Mouse (Mus musculus) heart, adult 18-20 months (tissue): ENCODE measurements around the gene Zfp276. TPM values are rescaled to one million over a fixed set of nuclear protein-coding genes. Genes with fewer than 3 reads are reported as not detected.
A peak's percentile ranks its signal among the peaks of the same experiment; 100 is the strongest.
"Not testable (repeated sequence)": the region's sequence is repeated elsewhere in the genome, so short reads cannot be mapped to it uniquely, and the experiment has no call there.

Experiments used
- DNase-seq, 2 experiments: peaks; one replicate each; pipeline ENCODE4 v3.0.0; 2021 to 2022; ENCODE audit warnings: mixed read lengths in 1 of 2
- long read RNA-seq, 2 experiments: library from polyadenylated mRNA; stranded (forward); transcript quantifications; one replicate each; pipeline ENCODE4 v2.0.0; 2021
- total RNA-seq, 2 experiments: library from RNA; stranded (reverse); gene quantifications; 2 replicates each; pipeline ENCODE4 v1.2.3; 2021

Gene Zfp276
- total RNA-seq, result 10 to 100 TPM; 10.3 to 13.4 TPM
- long read RNA-seq, experiment 1, full-length matches to known transcripts, result 1 of 3 reads
- long read RNA-seq, experiment 1, partial matches to known transcripts, result 1 of 3 reads
- long read RNA-seq, experiment 1, other reads (novel, unspliced or antisense), result 1 of 3 reads
- long read RNA-seq, experiment 2, full-length matches to known transcripts, result 2 of 5 reads
- long read RNA-seq, experiment 2, partial matches to known transcripts, result 1 of 5 reads
- long read RNA-seq, experiment 2, other reads (novel, unspliced or antisense), result 2 of 5 reads

GRCm38 (mm10) chr8:123254099-123254885, at the start of gene Zfp276, which contains the start of gene Vps9d1:
Zfp276 (plus strand) TSS chr8:123254195.
Vps9d1 (minus strand) TSS chr8:123254348.
- peak; percentile 88 to 91 for DNase-seq

- no peak for DNase-seq
Measured at GRCm38 (mm10) chr8:123211876-123212275, 42.1 kb upstream of the Zfp276 start.

- DNase-seq, result peak; percentile 91
Measured at GRCm38 (mm10) chr8:123212321-123213117, 41.5 kb upstream of the Zfp276 start, which contains the start of the genes Chmp1a and Spata33. Chmp1a (minus strand) TSS chr8:123212763. Spata33 (plus strand) TSS chr8:123212832.

GRCm38 (mm10) chr8:123213118-123213772, 40.8 kb upstream of the Zfp276 start:
- DNase-seq, result peak in 1 of 2 experiments; percentile 48

- peak; percentile 55 to 84 for DNase-seq
Measured at GRCm38 (mm10) chr8:123215430-123215829, 38.6 kb upstream of the Zfp276 start.

- no peak for DNase-seq
Measured at GRCm38 (mm10) chr8:123220917-123221316, 33.1 kb upstream of the Zfp276 start.

- DNase-seq, result peak; percentile 96 to 98
Measured at GRCm38 (mm10) chr8:123224278-123225266, 29.4 kb upstream of the Zfp276 start, which contains the start of gene Cdk10. Cdk10 (plus strand) TSS chr8:123224842.

GRCm38 (mm10) chr8:123228416-123228815, 25.6 kb upstream of the Zfp276 start:
- DNase-seq, result no peak

GRCm38 (mm10) chr8:123230326-123230725, 23.7 kb upstream of the Zfp276 start:
- DNase-seq, result not testable (repeated sequence)

- peak in 1 of 2 experiments; percentile 28 for DNase-seq
Measured at GRCm38 (mm10) chr8:123231742-123232141, 22.3 kb upstream of the Zfp276 start.

GRCm38 (mm10) chr8:123232553-123232952, 21.4 kb upstream of the Zfp276 start:
- no peak for DNase-seq

- no peak for DNase-seq
Measured at GRCm38 (mm10) chr8:123233300-123233699, 20.7 kb upstream of the Zfp276 start.

- no peak for DNase-seq
Measured at GRCm38 (mm10) chr8:123233760-123234159, 20.2 kb upstream of the Zfp276 start.

GRCm38 (mm10) chr8:123234918-123235519, 19.0 kb upstream of the Zfp276 start:
- DNase-seq, result peak in 1 of 2 experiments; percentile 21

- peak; percentile 89 to 91 for DNase-seq
Measured at GRCm38 (mm10) chr8:123235520-123236497, 18.2 kb upstream of the Zfp276 start, which contains the start of gene Spata2l. Spata2l (minus strand) TSS chr8:123236233.

- no peak for DNase-seq
Measured at GRCm38 (mm10) chr8:123239398-123239797, 14.6 kb upstream of the Zfp276 start.

GRCm38 (mm10) chr8:123242107-123242923, 11.7 kb upstream of the Zfp276 start:
- DNase-seq, result peak; percentile 26 to 50

GRCm38 (mm10) chr8:123243053-123243452, 10.9 kb upstream of the Zfp276 start:
- no peak for DNase-seq
